Comparison of ENCODE assay signal across 10 mouse cellular contexts in genomic region chr13:112810751-112811150, GRCm38 (mm10). TPM values are rescaled to one million over a fixed set of nuclear protein-coding genes. Genes with fewer than 3 reads are reported as not detected.
A peak's percentile ranks its signal among the peaks of the same experiment; 100 is the strongest.
DNase-seq lines count a peak whose midpoint lies in the region; ATAC-seq and TF ChIP-seq lines count a peak whose summit lies in the region.
"Had no signal": no experiment of that assay in that cellular context is flagged by ENCODE, and none has a peak within 500 bp of the region (broad histone marks: within the 10 kb centered on the region; RNA-seq: fewer than 3 reads in every experiment).

No protein-coding gene starts in this region.

- H3K4me2 ChIP-seq in liver, embryonic 12.5 days = 0 out of 2 replicates have a peak overlapping the region, but pooled peaks have one; percentile 3
- H3K4me2 ChIP-seq in liver, embryonic 11.5 days = no peak overlapping the region
- peak overlapping the region; percentile 68 for H3K4me2 ChIP-seq in myocyte (ENCODE audit: low read depth)

- intact Hi-C loops in left cerebral cortex, postnatal 36 days (cut with DNase I) = no loop called here

- H3K9ac ChIP-seq in liver, embryonic 12.5 days = no peak overlapping the region
- no peak overlapping the region for H3K9ac ChIP-seq in liver, embryonic 11.5 days (ENCODE audit: low read depth, low read length)

- H3K79me2 ChIP-seq in myocyte (ENCODE audit: control insufficient read depth, insufficient read depth) = peaks cover 20% of the 10 kb centered on the region

- no peaks in the 10 kb centered on the region for H3K9me3 ChIP-seq in liver, embryonic 12.5 days (replicated peaks)
- H3K9me3 ChIP-seq in liver, embryonic 11.5 days (ENCODE audit: control insufficient read depth, low read length) = no peaks in the 10 kb centered on the region
- H3K9me3 ChIP-seq: midbrain, embryonic 10.5 days had no signal

- peaks cover 61% of the 10 kb centered on the region for H3K4me1 ChIP-seq in liver, embryonic 12.5 days
- H3K4me1 ChIP-seq in liver, embryonic 11.5 days (replicated peaks; ENCODE audit: control insufficient read depth, insufficient read depth, low read length) = peaks cover 6% of the 10 kb centered on the region; the same call in 1 of the 2 replicates
- peaks cover 21% of the 10 kb centered on the region for H3K4me1 ChIP-seq in brown adipose tissue, adult 24 weeks (ENCODE audit: control insufficient read depth, insufficient read depth, insufficient read length, low read length)

- H3ac ChIP-seq in myocyte (ENCODE audit: control insufficient read depth, insufficient read length) = no peak overlapping the region

- no peaks in the 10 kb centered on the region for H3K27me3 ChIP-seq in liver, embryonic 12.5 days (replicated peaks)
- H3K27me3 ChIP-seq in liver, embryonic 11.5 days (replicated peaks; ENCODE audit: control insufficient read depth, insufficient read depth, low read length) = no peaks in the 10 kb centered on the region
- no peaks in the 10 kb centered on the region for H3K27me3 ChIP-seq in myocyte (ENCODE audit: control insufficient read depth, insufficient read depth, insufficient read length)

- ATAC-seq in liver, embryonic 12.5 days = no peak
- ATAC-seq in liver, embryonic 11.5 days (replicated peaks; ENCODE audit: low FRiP score) = no peak

- DNase-seq in heart, adult 18-20 months = peak; percentile 29 to 42
- DNase-seq in heart, postnatal 4 days = no peak
- no peak for DNase-seq in liver, embryonic 11.5 days (ENCODE audit: low spot score)
- DNase-seq in left cerebral cortex, postnatal 36 days (ENCODE audit: low spot score in 2 of 2) = no peak
- no peak for DNase-seq in gastrocnemius, postnatal 25 days
- DNase-seq: thymus, postnatal 4 days had no signal

- H3K27ac ChIP-seq in liver, embryonic 12.5 days = no peak overlapping the region
- H3K27ac ChIP-seq in liver, embryonic 11.5 days (ENCODE audit: low read depth, low read length) = no peak overlapping the region
- peak overlapping the region; percentile 65 for H3K27ac ChIP-seq in brown adipose tissue, adult 24 weeks (replicated peaks; ENCODE audit: low read depth, low read length)
- H3K27ac ChIP-seq: midbrain, embryonic 10.5 days had no signal

- 50% methylated on average over 9 of the region's 9 CpGs for whole genome bisulfite sequencing in liver, embryonic 12.5 days (ENCODE audit: insufficient replicate concordance)
- 58% methylated on average over 9 of the region's 9 CpGs for WGBS in liver, embryonic 11.5 days

- TF ChIP-seq POLR2A in myocyte (IDR thresholded peaks at IDR 0.05; ENCODE audit: insufficient read length, low read depth) = no peak

- no peak overlapping the region for H3K4me3 ChIP-seq in liver, embryonic 12.5 days
- H3K4me3 ChIP-seq in liver, embryonic 11.5 days (ENCODE audit: low read depth, low read length) = no peak overlapping the region
- no peak overlapping the region for H3K4me3 ChIP-seq in brown adipose tissue, adult 24 weeks (ENCODE audit: insufficient read depth, low read depth, low read length)
- H3K4me3 ChIP-seq in myocyte = no peak overlapping the region
- H3K4me3 ChIP-seq: midbrain, embryonic 10.5 days had no signal

- peaks cover 17% of the 10 kb centered on the region for H3K36me3 ChIP-seq in liver, embryonic 12.5 days
- H3K36me3 ChIP-seq in liver, embryonic 11.5 days (ENCODE audit: control insufficient read depth, insufficient read depth, low read length) = peaks cover 3% of the 10 kb centered on the region; the same call in 1 of the 2 replicates
- H3K36me3 ChIP-seq in myocyte (ENCODE audit: control insufficient read depth, insufficient read depth) = peaks cover 16% of the 10 kb centered on the region

TF ChIP-seq in myocyte, 11 proteins besides CTCF, POLR2A, EP300 and RAD21:
- TF ChIP-seq SRF (IDR thresholded peaks at IDR 0.05; ENCODE audit: control insufficient read depth, insufficient read length, low read depth) = no peak
- no peak for TF ChIP-seq REST (IDR thresholded peaks at IDR 0.05; ENCODE audit: insufficient read depth, insufficient read length)
- TF ChIP-seq E2F4 (IDR thresholded peaks at IDR 0.05; ENCODE audit: insufficient read depth) = no peak
- TF ChIP-seq TCF3 (IDR thresholded peaks at IDR 0.05; ENCODE audit: insufficient read length, low read depth) = no peak
- no peak for TF ChIP-seq POLR2AphosphoS2 (IDR thresholded peaks at IDR 0.05; ENCODE audit: insufficient read length, low read depth)

RNA-seq across cellular contexts. Expression of gene Plpp1, which starts 10.2 kb away (rescaled TPM):
- total RNA-seq in heart, adult 18-20 months (2021) = 10 to 100 TPM; 41.8 to 43.5 TPM
- total RNA-seq in heart, postnatal 4 days (2021) = 10 to 100 TPM; 72.2 to 78.2 TPM
- 28.6 and 30.8 TPM in 2 replicates for polyA plus RNA-seq in liver, embryonic 12.5 days (2016; fragmentation: Nextera tagmentation; extraction: Ambion mirVana)
- polyA plus RNA-seq in liver, embryonic 11.5 days (2014; fragmentation: Nextera tagmentation; extraction: Ambion mirVana) = 27.4 and 29.1 TPM in 2 replicates
- 10.1 and 15.5 TPM in 2 replicates for polyA plus RNA-seq in brown adipose tissue, adult 24 weeks (2012; ENCODE audit: insufficient read depth, insufficient read length, missing spikeins)
- polyA plus RNA-seq in myocyte (2012; fragmentation: generic; extraction: Trizol) = 133 TPM
- total RNA-seq in left cerebral cortex, postnatal 36 days (2021) = 10 to 100 TPM; 24.6 to 30.9 TPM
- total RNA-seq in gastrocnemius, postnatal 25 days (2021) = 10 to 100 TPM; 35.9 to 43.0 TPM

Comparison
In these comparisons a context has a peak if more than half of its experiments do, and no peak if none do; other contexts are left out.
1. DNase-seq: peak in heart, adult 18-20 months (2 of 2); none in heart, postnatal 4 days (single experiment), liver, embryonic 11.5 days (single experiment), left cerebral cortex, postnatal 36 days (0 of 2) and gastrocnemius, postnatal 25 days (single experiment).